Mouse (Mus musculus) ovary, postnatal 36 days (tissue): ENCODE measurements around the gene Sema3g.

Experiments used
- DNase-seq: peaks from one replicate; pipeline ENCODE4 v3.0.0; 2022; ENCODE audit warnings: low spot score, mixed read lengths

The Sema3g gene

DNA sequence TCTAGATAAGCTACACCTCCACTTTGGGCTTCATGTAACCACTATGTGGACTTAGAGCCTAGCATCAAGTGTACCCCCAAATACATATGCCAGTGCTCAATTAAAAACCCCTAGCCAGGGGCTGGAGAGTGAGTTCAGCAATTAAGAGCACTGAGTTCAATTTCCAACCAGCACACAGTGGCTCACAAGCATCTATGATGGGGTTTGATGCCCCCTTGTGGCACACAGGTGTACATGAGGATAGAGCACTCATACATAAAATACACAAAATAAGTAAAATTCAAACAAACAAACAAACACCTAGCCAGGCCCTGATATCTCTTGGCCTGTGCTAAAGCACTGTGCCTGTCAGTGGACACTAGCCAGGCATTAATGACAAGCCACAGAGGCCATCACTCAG, 21.7 kb upstream of the Sema3g start:
- no peak for DNase-seq

DNA sequence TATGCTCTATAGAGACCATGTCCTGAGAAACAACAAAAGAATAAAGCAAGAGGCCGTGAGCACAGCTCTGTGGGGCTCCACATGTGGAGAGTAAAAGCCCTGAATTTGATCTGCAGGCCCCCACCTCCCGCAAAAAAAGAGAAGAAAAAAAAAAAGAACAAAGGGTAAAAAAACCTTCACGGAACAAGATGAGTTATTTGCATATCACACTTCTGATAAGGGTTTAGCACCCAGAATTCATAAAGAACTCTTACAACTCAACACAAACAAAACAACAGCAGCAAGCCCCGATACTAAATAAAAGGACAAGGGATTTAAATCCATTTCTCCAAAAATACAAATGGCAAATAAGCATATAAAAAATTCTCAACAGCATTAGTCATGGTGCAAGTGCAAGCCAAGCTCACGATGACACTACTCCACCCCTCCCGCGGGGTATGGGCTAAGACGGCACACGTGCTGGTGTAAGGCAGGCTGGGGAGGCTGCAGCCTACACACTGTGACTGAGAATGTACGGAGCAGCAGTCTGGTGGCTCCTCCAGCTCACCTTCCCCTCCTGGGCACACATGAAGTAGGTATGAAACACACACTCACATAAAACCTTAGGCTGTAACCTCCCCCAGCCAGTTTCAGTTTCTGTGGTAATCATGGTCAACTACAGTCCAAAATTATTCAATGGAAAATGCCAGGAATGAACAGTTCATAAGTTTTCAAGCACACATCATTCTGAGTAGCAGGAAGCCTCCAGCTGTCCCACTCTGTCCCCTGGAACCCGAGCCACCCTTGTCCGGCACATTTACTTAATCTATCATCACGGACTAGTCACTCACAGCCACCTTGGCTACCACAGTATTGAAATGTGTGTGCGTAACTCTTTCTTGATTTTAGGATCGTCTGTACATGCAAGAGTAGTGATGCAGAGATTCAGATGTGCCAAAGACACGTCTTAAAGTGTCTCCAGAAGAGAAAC, 19.8 kb upstream of the Sema3g start:
- no peak for DNase-seq

DNA sequence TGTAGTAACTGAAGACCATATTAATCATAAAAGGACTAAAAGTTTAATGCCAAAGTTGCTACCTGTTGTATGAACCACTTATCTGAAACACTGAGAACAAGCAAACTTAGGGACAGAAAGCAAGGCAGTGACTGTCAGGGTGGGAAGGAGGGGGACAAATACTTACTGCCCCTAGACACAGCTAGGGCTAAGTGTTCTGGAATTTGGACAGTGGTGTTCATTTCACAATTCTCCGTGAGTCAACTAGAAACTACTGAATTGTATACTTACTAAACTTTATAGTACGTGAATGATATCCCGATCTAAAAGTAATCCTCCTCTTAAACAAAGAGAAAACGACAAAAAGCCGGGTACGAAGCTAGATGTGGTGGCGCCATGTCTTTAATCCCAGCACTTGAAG, 18.1 kb upstream of the Sema3g start:
- no peak for DNase-seq

DNA sequence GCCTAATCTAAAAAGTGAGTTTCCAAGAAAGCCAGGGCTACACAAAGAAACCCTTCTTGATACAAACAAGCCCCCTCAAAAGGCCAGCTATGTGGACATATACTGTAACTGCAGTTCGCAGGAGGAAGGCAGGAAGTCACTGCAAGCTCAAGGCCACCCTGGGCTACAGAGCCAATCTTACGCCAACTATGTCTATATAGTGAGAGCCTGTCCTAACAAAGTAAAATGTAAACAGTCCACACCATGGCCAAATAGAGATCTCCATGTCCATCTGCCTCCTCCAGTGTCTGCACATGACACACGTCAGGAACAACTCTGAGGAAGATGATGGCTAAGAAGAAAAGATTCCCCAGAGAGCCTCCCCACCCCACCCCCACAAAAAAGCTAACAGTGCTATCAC, 17.6 kb upstream of the Sema3g start:
- DNase-seq: no peak

DNA sequence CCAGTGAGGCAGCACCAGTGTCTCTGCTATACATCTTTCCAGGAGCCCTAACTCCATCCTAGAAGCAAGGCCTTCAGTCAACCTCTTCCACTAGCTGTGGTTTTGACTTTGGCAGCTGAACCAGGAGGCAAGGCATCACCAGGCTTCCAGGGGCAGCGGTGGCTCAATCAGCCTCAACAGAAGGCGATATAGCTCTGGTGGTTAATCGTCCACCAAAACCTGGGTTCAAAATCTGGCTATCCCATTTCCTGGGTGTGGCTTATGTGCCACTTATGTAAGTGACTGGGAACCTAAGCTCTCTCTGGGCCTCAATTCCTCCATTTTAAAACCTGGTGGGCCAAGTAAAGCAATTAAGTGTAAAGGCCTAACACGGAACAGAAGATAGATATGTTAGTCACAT, 12.8 kb upstream of the Sema3g start:
- no peak for DNase-seq

DNA sequence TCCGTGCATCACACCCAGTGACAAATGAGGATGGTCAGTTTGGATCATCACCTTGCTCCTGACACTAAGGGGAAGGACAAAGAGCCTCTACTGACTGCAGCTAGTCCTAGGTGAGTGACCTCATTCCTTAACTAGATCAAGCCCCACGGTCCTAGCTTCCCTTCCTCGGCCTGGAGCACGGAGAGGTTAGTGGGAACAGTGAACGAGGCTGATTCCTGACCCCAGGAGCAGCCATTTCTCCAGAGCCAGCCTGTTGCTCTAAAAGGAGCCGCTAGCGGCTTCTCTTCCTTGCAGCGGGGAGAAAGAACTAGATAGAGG, 12.5 kb upstream of the Sema3g start:
- DNase-seq: no peak

DNA sequence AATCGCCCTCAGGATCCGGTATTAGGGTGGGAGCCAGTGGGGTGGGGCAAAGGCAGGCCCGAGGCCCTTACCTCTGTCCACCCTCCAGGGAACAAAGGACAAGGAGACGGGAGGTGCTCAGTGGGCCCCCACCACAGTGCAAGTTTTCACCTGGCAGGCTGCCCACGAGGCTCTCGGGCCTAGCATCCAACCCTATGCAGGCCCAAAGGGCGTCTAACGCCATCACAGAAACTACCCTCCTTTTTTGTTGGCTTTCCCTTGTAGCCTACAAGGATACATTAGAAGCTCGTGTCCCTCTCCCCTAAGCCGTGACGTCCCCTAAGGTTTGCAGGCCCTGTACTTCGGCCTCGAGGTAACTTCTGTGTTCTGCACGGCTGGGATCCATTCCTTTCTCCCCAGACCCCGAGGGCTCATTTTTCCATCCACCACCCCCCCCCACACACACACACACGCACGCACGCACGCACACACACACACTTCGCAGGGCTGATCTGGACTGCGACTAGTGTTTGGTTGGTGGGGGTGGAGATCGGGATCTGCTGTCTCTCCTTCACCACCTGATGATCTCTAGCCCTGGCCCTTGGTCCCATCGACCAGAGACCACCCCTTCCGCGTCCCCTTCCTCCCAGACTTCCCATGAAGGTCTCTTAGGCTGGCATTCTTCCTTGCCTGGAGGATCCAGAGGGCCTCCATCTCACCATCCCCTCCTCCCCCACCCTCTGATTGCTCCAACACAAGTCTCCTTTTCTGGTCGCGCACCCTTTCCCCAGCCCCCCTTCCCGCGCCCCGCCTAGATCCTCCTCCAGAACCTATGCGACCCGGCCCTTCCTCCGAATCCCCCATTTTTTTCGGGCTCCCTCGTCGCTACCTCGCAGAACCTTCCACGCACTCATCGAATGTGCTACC, 11.8 kb upstream of the Sema3g start:
- DNase-seq: peak; percentile 60

DNA sequence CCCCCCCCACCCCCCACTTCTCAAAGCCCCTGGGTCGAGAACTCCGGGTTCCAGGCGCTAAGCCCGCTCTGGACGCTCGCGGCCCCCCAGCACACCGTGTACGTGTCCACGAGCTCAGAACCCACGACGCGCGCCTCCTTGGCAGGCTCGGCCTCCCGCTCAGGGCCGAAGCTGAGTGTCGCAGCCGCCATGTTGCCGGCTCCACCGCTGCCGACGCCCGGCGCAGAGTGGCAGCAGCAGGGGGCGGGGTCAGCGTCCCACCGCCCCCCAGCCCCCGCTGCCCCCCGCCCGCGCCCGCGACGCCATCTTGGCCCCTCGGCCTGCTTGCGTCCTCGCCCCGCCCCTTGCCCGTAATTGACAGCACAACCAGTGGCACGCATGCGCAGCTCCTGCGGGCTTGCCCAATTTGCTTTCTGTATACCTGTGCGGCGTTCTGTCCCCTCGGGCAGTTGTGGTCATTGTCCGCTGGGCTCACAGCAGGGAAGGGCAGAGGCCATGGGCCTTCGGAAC, 11.1 kb upstream of the Sema3g start:
- peak; percentile 96 for DNase-seq

DNA sequence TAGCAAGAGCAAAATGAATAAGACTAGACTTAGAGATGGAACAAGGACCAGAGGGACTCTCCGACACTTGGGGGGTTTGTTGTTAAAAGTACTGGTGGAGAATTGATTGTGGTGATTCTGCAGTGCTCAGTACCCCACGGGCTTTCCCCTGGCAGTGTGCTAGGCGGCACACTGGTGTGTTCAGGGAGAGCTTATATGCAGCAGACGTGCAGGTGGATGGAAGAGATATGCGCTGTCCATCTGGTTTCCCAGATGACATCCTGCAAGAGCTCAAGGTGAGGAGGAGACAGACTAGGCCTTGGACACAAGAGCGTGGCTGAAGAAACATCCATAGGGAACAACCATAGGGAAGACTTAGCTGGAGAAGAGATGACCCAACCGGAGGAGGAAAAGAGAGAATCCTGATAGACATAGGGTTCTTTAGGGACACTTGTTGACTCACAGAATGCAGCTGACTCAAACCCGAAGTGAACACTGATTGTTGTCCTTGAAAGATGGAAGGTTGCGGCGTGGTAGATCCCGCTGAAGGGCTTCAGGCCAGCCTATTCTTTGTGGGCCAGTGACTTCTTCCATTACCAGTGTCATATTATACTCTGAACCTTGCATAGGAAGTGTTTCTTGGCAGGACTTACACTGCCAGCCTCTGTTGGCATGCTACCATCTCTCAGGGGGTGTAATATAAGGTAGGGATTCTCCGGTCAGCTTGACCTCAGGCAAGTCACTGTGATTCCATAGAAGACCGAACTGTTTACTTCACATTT, 10.4 kb upstream of the Sema3g start:
- DNase-seq: no peak

DNA sequence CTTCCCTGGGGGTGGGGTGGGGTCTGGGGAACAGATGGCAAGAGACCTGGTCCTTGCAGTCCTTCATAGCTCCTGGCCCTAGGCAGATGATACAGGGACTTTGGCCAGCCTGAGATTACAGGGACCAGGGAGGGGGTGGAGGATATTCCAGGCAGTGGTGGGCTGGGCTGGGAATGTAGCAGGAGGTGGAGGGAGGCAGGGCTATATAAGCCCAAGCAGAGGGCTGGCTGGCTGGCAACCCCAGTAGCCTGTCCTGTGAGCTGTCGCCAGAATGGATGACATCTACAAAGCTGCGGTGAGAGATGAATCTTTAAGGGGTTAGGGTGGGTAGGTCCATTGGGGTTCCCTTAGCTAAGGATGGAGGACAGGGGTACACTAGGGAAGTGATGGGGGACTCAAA, 9.6 kb upstream of the Sema3g start, which contains the start of gene Tnnc1:
Gene Tnnc1 (plus strand): TSS at position 229 of the 400 bp plus-strand sequence.
- DNase-seq: no peak

DNA sequence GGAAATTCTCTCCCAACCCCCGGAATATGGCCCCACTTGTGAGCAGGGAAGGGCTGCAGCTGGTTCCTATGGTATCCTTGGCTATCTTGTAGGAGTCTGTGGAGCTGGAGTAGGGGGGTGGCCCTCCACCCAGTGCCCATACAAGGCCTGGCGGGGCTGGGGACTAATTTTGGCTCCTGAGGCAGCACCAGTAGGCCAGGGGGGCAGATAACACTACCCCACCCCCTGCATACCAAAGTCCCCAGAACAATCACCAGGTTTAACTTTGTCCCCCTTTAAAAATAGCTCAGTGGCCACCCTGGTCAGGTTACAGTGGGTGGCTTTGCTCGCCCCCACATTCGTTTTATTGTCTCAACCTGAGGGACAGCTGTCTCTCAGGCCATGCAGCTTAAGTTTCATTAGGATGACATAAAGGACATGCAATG, 8.5 kb upstream of the Sema3g start:
- DNase-seq: no peak

DNA sequence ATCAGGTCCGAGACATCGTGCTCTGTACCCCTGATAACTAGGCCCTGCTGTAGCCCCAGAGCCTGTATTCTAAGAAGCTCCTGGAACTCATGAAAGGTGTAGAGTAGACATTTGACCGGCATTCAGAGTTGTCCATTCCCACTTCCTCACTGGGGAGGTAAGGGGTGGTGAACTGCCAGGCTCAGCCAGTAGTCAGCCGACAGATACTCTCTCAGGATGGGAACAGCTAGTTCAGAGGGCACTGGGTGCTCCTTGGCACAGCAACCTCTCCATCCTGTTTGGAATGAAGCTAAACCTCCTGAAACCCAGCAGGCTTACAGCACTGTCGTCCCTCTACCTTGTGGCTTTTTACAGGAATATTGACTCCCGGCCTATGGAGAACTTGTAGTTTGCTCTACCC, 5.8 kb upstream of the Sema3g start:
- no peak for DNase-seq

DNA sequence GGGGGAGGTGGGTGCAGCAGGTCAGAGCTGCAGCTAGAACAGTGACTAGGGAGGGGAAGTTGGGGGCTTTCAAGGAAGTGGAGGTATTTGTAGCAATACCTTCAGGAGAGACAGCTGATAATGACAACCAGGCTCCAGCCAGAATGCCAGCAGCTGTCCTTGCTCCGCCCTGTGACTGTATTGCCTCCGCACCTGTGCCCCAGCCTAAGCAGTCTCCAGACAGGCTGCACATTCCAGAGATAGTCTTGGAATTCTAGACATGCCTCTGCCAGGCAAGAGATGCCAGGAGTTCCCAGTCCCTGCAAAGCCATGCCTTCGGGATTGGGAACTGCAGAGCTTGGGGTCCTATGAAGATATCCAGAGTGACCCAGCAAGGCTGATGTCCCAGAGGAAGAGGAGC, 5.2 kb upstream of the Sema3g start:
- DNase-seq: no peak

DNA sequence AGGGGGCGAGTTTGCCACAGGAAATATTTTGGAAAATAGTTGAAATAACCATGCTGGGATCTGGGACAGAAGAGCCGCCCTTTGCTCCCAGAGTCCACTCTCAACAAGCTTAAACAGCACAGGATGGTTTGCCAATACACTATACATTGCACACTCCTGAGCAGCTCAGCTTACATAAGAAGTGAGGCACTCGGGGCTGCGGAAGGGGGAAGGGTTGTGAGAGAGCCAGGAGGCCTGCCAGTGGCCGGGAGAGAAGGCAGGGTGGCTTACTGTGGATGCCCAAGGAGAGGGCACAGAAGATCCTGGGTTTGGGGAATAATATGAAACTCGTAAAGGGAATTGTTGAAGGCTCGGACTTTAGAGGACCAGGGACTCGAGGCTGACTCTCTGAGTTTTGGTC, 3.8 kb upstream of the Sema3g start:
- no peak for DNase-seq

DNA sequence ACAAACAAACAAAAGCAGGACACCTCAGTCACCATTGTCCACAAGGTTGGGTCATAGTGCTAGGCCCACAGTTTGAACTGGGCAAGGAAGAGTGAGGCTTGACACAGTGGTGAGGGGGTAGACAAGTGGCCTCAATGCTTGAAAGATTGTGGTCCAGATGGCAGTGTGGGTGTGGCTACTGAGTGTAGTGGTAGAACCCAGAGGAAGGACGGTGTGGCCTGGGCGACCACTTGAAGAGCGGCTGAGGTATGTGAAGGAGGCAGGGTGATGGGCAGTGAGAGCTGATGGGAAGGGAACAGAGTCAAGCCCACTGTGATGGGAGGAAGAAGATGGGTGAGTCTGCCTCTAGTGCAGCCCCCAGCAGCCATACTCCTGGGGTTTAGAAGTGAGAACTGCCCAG, 3.0 kb upstream of the Sema3g start:
- DNase-seq: no peak

DNA sequence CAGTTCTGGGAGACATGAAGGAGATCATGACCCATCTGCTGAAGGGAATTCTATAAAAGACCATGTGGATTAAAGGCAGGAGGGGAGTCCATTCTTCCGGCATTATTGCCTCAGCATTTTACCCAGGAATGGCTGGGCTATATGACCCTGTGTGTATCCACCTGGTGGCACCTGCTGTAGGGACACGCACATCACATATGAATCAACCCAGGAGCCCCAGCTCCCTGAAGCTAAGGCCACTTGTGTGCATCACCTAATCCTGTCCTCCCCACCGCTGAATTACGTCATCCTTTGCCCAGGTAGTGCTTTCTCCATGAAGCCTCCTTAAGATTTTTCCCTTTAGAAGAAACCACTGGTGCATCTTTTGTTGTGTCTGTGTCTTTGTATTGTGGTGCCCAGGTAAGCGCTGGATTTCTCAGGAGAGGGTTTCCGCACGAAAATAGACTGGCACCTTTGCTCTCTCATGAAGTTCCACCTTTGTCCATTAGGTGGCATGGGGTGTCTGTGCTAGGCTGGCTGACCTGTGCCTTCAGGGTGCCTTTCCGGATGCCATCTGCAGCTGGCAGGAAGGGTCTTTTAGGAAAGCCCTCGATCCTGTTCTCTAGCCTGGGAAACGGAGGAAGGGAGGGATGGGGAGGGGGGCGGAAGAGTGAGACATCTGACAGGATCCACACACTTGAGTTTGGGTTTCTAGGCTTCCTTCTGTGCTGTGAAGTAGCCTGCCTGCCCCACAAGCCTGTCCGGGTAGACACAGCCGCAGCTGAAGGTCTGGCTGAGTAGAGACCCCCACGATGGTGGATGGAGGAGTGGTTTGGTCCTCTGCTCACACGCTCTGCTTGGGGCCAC, 2.3 kb upstream of the Sema3g start:
- DNase-seq: no peak

DNA sequence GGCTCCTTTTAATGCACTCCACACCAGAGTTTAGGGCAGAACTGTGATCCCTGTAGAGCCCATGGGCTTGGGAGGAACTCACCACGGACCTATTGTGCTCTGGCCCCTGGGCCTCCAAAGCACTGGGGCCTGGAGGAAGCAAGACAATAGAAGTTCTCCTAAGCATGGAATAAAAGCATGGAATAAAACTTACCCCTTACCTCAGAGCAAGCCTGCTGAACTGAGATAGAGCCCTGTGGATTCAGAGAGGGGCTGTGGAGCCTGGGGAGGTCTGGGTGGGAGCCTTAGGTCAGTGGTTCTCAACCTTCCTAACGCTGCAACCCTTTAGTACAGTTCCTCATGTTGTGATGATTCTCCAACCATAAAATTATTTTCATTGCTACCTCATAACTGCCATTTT, 814 bp upstream of the Sema3g start, which contains the start of gene Nisch:
Gene Nisch (minus strand): TSS at position 101 of the 400 bp plus-strand sequence.
- DNase-seq: no peak

DNA sequence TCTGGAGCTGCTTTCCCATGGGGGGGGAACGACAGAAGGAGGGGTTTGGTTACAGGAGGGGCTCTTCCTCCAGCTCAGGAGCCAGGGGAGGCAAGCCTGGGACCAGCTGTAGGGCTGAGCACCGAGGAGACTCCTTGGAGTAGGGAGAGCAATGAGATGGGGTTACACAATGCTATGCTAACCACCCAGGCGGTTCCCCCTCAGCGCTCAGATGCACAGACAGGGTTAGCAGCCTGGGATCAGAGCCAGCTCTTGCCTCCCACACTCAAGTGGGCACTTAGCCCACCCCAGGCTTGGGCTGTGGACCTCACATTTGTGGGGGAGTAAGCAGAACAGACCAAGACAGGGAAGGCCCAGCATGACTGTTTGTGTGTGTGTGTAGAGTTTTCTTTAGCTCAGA, 9.3 kb downstream of the Sema3g start:
- DNase-seq: peak; percentile 81

DNA sequence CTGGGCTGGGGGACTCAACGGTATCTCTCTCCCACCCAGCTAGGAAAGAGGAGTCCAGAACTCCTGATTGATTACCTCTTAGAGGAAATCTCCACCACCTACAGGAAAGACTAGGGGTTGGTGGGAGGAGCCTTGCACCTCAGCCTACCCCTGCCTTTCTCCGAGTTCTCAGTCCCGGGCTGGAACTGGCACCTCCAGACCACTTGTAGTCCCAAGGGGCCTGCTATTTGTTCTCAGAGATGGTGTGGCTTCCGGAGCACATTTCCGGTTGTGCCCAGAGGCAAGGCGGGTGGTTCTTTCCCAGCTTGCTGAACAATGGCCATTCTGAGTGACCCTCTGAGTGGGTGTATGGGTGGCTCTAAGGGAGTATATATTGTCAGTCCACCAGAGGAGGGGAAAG, 10.6 kb downstream of the Sema3g start:
- DNase-seq: no peak

DNA sequence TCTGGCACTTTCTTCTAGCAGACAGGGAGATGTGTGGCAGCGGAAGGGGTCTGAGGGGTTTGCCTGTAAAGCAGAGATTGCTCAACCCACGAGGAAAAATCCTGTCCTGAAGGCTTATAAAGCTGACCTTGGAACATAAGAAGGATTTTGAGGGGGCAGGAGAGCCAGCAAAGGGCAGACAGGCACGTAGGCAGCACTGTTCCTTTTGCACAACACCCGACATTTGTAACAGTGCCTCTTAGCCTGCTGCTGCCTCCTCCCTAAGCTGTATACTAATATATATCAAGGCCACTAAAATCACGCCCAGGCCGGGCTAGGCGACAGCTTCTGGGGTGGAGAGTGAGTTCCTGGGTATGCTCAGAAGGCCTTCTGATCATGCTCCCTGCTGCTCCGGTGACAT, 12.8 kb downstream of the Sema3g start:
- DNase-seq: no peak
